Mouse (Mus musculus) lung, adult 2 months (tissue): ENCODE results near the gene Sgpp2.

Experiments
- CTCF ChIP-seq: fragments of 200-500 bp; IDR thresholded peaks from 2 replicates; pipeline ENCODE4 v1.5.1; 2011; ENCODE audit warnings: mild to moderate bottlenecking, low read length, control low read depth; ENCODE audit not compliant: insufficient read depth
- POLR2A ChIP-seq: fragments of 200-500 bp; IDR thresholded peaks from 2 replicates; pipeline ENCODE4 v1.6.1; 2011; ENCODE audit warnings: low read depth, mild to moderate bottlenecking, control low read depth, low read length, borderline replicate concordance; ENCODE audit errors: extremely low read depth

DNA sequence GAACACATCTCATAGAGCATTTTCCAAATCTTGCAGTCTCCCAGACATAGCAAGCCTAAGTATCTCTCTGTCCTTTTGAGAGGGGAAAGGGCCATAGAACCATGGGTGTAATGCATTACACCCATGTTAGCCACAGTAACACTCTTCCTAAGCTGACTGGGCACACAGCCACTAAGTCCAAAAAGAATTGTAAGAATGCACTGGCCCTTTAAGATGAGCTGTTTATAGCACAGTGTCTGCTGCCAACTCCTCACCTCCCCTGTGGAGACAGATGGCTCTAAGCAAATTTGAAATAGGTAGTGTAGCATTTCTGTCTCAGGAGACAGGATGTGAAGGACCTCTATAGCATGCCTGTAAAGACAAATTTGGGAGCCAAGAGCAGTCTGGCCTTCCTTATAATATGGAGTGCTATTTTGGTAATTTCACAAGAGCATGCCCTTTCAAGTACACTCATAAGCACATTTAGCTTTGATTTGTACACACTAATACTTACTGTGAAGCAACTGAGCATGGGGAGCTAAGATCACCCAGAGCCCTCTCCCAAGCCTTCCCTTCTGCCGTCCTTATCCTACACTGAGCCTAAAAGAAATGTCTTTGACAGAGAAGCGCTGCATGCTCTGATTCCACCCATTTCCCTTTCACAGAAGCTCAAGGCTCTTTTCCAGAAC lies 61.6 kb downstream of the Sgpp2 start:
- no peak for TF ChIP-seq CTCF
- no peak for TF ChIP-seq POLR2A
